Mouse (Mus musculus) common myeloid progenitor, adult 5-6 weeks (primary cell): ENCODE results near the gene Ctps. TPM values are rescaled to one million over a fixed set of nuclear protein-coding genes. Genes with fewer than 3 reads are reported as not detected.

ENCODE experiments used
- total RNA-seq: library from RNA; stranded (forward); fragments of 200-1000, 187-1606 nt; gene quantifications from 2 replicates; pipeline ENCODE4 v1.2.3, GENCODE M21; 2017

The Ctps gene
- total RNA-seq, 1 experiment from 2014 or later = 62.3 TPM

Other genes with a start within 250 kb of the Ctps start
- gene Scmh1, start 165.0 kb downstream of the Ctps start, total RNA-seq = 19.1 and 31.0 TPM in 2 replicates
- 0.18 TPM in 1 of 2 replicates, not detected in the other for gene Slfnl1, start 38.0 kb downstream of the Ctps start, total RNA-seq
- not detected in 2 replicates for gene Gm8439, start 18.5 kb upstream of the Ctps start, total RNA-seq
- 3.4 and 5.3 TPM in 2 replicates for gene Cited4, start 96.3 kb upstream of the Ctps start, total RNA-seq
- gene Kcnq4, start 178.3 kb upstream of the Ctps start, total RNA-seq = not detected in 2 replicates